Mouse (Mus musculus): ENCODE results near the gene Daam2. TPM values are rescaled to one million over a fixed set of nuclear protein-coding genes. Genes with fewer than 3 reads are reported as not detected.
"Not testable (repeated sequence)": the region's sequence is repeated elsewhere in the genome, so short reads cannot be mapped to it uniquely, and the experiment has no call there.

Gene Daam2
- polyA plus RNA-seq, 1 experiment from 2014 or later, result 3.9 TPM

DNA sequence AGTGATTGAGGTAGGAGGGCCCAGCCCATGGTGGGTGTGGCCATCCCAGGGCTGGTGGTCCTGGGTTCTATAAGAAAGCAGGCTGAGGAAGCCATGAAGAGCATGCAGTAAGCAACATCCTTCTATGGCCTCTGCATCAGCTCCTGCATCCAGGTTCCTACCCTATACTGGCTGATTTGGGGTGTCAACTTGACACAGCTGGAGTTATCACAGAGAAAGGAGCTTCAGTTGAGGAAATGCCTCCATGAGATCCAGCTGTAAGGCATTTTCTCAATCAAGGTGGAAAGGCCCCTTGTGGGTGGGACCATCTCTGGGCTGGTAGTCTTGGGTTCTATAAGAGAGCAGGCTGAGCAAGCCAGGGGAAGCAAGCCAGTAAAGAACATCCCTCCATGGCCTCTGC is 126.8 kb downstream of the Daam2 start:
- H3K4me3 ChIP-seq (replicated peaks); ATAC-seq; H3K27me3 ChIP-seq (replicated peaks); H3K9me3 ChIP-seq; H3K4me1 ChIP-seq (replicated peaks); H3K4me2 ChIP-seq (replicated peaks); H3K9ac ChIP-seq; H3K27ac ChIP-seq: not testable (repeated sequence)
- H3K36me3 ChIP-seq, result peaks cover 18% of the 10 kb centered on the region

DNA sequence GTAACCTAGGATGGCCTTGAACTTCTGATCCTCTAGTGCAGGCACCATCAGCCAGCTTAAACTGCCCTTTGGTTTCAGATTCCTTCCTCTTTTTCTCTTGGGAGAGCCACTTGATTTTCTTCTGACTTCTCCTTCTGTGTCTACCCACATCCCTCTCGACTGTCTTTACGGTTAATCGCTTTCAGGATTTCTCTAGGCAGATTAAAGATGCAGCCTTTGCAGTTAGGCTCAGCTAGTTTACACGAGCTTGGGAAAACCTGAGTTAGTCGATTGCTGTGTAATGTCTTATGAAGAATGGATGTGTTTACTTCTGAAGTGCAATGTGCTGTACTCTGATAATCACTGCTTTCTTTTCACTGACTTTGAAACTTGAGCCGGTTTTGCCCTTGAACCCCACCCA is 127.5 kb downstream of the Daam2 start:
- ATAC-seq, result no peak
- Histone ChIP-seq H3K4me1 (replicated peaks) (peaks cover 13% of the 10 kb centered on the region), H3K9ac (no peak overlapping the region), H3K9me3 (no peaks in the 10 kb centered on the region), H3K36me3 (peaks cover 18% of the 10 kb centered on the region), H3K4me3 (replicated peaks) (no peak overlapping the region), H3K27ac (no peak overlapping the region), H3K27me3 (replicated peaks) (no peaks in the 10 kb centered on the region), H3K4me2 (replicated peaks) (no peak overlapping the region)
- 75% methylated on average over 6 of the region's 6 CpGs for WGBS

DNA sequence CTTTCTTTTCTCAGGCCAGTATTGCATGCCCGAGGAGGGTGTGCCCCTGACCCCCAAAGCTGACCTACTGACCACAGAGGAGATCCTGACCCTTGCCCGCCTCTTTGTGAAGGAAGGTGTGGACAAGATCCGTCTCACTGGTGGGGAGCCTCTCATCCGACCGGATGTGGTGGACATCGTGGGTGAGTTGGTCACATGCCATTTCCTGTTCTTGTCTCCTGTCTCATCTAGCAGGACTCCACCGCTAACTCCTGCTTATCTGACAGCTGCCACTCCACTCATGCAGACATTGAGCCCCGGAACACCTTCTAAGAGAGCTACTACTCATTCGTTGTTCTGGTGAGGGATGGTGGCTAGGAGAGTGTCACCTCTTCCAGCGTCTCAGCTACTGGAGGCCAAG is 129.1 kb downstream of the Daam2 start:
- ATAC-seq, result no peak
- no peak overlapping the region for H3K9ac ChIP-seq
- no peak overlapping the region for H3K4me3 ChIP-seq (replicated peaks)
- no peaks in the 10 kb centered on the region for H3K27me3 ChIP-seq (replicated peaks)
- peaks cover 17% of the 10 kb centered on the region for H3K4me1 ChIP-seq (replicated peaks)
- no peak overlapping the region for H3K4me2 ChIP-seq (replicated peaks)
- H3K36me3 ChIP-seq, result peaks cover 18% of the 10 kb centered on the region
- no peak overlapping the region for H3K27ac ChIP-seq
- no peaks in the 10 kb centered on the region for H3K9me3 ChIP-seq
- 90% methylated on average over 10 of the region's 10 CpGs for WGBS

DNA sequence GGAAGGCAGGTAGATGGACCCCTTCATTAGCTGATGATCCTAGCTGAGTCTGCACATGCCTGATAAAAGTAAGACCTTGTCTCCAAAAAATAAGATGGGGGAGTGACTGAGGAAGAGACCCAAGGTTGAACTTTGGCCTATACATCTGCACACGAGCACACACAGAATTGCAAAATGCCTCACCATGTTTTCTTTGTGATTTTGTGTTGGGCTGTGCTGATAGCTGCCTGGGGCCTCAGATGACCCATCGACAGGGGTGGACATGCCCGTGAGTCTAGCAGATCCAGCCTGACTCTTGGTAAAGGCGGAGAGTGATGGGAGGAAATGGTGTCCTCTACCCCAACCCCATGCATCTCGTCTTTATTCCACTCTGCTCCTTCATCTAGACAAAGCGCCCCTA is 129.9 kb downstream of the Daam2 start:
- no peak overlapping the region for H3K27ac ChIP-seq
- no peak overlapping the region for H3K4me2 ChIP-seq (replicated peaks)
- WGBS, result 77% methylated on average over 6 of the region's 6 CpGs
- no peak overlapping the region for H3K9ac ChIP-seq
- no peak for ATAC-seq
- no peaks in the 10 kb centered on the region for H3K9me3 ChIP-seq
- no peak overlapping the region for H3K4me3 ChIP-seq (replicated peaks)
- no peaks in the 10 kb centered on the region for H3K27me3 ChIP-seq (replicated peaks)
- peaks cover 25% of the 10 kb centered on the region for H3K4me1 ChIP-seq (replicated peaks)
- H3K36me3 ChIP-seq, result peaks cover 11% of the 10 kb centered on the region

DNA sequence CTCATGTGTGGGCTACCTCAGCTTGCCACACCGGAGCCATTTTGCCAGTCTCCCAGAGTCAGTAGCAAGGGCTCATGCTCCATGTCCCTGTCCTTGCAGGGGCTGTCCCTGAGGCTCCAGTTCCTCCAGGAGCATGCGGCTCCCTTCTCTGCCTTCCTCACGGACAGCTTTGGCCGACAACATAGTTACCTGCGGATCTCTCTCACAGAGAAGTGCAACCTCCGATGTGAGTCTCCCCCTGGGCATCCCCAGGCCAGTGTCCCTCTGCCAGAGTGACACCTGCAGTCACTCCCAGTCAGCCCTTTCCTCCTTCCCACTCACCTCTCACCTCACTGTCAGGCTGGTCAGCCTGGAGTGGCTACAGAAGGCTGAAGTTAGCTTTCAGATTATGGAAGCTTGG is 131.1 kb downstream of the Daam2 start:
- no peak for ATAC-seq
- H3K4me2 ChIP-seq (replicated peaks), result no peak overlapping the region
- peaks cover 11% of the 10 kb centered on the region for H3K36me3 ChIP-seq
- H3K27me3 ChIP-seq (replicated peaks), result no peaks in the 10 kb centered on the region
- WGBS, result 99% methylated on average over 6 of the region's 6 CpGs
- H3K4me3 ChIP-seq (replicated peaks), result no peak overlapping the region
- H3K27ac ChIP-seq, result no peak overlapping the region
- peaks cover 30% of the 10 kb centered on the region for H3K4me1 ChIP-seq (replicated peaks)
- H3K9ac ChIP-seq, result no peak overlapping the region
- no peaks in the 10 kb centered on the region for H3K9me3 ChIP-seq

DNA sequence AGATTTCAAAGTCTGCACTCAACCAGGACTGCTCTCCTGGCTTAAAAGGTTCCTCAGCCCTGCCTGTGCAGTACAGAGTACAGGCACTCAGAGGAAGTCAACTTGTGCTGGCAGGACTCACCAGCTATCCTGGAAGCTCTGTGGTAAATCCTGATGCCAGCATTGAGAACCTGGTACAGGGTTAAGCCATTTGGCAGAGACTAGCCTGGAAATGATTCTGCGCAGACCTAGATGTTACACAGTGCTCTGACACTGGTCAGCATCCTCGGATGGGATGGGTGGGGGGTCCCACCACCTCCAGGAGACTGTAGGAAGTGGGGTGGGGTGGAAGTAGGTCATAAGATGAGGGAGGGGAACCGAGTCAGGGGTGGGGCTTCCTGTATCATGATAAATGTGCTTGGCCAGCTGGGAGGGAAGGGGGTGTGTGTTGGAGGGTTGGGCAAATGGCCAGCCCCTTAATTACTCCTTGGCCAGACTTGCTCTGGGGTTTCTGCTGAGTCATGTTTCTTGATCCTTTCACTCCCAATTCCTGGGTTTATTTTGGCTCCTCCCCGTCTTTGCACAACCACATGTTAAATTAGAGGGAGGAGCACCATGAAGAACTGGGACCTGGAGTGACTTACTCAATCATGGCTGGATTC is 132.0 kb downstream of the Daam2 start:
- Histone ChIP-seq H3K36me3 (peaks cover 11% of the 10 kb centered on the region), H3K27me3 (replicated peaks) (no peaks in the 10 kb centered on the region), H3K4me1 (replicated peaks) (peaks cover 30% of the 10 kb centered on the region), H3K27ac (no peak overlapping the region), H3K4me2 (replicated peaks) (no peak overlapping the region), H3K9me3 (no peaks in the 10 kb centered on the region), H3K9ac (no peak overlapping the region), H3K4me3 (replicated peaks) (no peak overlapping the region)
- peak; percentile 3; the same call in 1 of the 2 replicates for ATAC-seq
- 40% methylated on average over 4 of the region's 4 CpGs for WGBS

DNA sequence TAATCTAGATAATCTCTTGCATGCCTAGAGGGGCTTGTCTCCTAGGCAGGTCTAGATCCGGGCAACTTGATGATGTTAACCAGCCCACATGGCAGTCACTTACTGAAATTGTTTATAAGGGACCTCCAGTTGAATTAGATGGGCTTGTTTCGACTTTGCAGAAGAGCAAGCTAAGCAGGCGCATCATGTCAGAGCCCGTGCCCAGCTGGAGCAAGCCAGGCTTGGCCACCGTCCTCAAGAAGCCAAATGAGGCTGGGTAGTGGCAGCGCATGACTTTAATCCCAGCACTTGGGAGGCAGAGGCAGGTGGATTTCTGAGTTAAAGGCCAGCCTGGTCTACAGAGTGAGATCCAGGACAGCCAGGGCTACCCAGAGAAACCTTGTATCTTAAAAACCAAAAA is 133.0 kb downstream of the Daam2 start:
- Histone ChIP-seq H3K4me2 (replicated peaks) (no peak overlapping the region), H3K9me3 (no peaks in the 10 kb centered on the region), H3K9ac (no peak overlapping the region), H3K4me1 (replicated peaks) (peaks cover 30% of the 10 kb centered on the region), H3K27me3 (replicated peaks) (no peaks in the 10 kb centered on the region), H3K36me3 (peaks cover 11% of the 10 kb centered on the region), H3K27ac (no peak overlapping the region), H3K4me3 (replicated peaks) (no peak overlapping the region)
- no peak for ATAC-seq
- WGBS, result 79% methylated on average over 6 of the region's 6 CpGs

DNA sequence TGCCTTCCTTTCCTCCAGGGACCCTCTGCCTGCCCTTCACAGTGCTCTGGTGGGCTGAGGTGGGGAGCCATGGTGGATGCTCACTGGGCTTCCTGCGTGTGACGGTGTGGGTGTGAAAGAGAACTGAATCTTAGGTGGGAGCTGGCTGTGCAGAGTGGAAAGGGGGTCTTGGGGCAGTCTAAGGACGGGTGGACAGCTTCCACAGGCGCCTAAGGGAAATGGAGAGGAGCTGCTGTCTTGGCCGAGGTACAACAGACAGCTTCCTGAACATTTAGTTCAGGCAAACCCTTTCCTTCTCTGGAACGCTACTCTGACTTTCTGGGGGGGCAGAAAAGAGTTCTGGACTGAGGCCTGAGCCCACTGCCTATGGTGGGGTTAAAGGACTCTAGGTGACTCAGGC is 134.0 kb downstream of the Daam2 start:
- H3K9ac ChIP-seq, result no peak overlapping the region; the same call in 1 of the 2 replicates
- H3K9me3 ChIP-seq, result no peaks in the 10 kb centered on the region
- 61% methylated on average over 6 of the region's 6 CpGs for WGBS
- peaks cover 30% of the 10 kb centered on the region for H3K4me1 ChIP-seq (replicated peaks)
- peaks cover 3% of the 10 kb centered on the region for H3K36me3 ChIP-seq
- ATAC-seq, result no peak
- H3K27ac ChIP-seq, result 0 out of 2 replicates have a peak overlapping the region, but pooled peaks have one; percentile 74
- H3K27me3 ChIP-seq (replicated peaks), result no peaks in the 10 kb centered on the region
- H3K4me2 ChIP-seq (replicated peaks), result peak overlapping the region; percentile 75
- 0 out of 2 replicates have a peak overlapping the region, but pooled peaks have one; percentile 5 for H3K4me3 ChIP-seq (replicated peaks)

DNA sequence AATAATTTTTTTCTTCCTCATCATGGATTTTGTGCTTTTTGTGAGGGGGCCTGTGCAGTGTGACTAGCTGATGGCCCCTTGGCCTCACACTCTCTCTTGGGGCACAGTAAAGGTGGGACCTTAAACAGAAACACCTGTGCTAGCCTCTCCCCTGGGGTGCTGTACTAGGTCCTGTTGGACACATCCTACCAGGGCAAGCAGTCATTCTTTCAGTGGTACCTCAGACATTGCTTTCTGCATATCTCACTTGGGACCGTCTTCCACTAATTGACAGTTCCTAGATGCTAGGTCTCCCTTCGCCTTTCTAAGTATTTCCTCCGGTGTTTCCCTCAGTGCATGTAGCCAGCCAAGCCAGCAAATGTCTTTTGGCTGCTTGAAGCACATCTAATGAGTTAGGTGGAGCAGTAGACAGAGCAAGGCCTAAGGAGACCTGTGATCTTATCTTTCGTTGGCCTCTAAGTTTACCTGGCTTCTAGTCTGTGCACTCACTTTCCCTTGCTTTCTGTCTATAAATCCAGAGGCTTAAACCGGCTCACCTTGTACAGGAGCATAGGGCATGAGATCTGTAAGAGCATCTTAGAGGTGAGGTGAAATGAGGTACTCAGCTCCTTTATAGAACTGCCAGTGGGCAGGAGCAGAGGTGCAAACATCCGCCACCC is 134.5 kb downstream of the Daam2 start:
- Histone ChIP-seq H3K27me3 (replicated peaks) (no peaks in the 10 kb centered on the region), H3K36me3 (no peaks in the 10 kb centered on the region), H3K9me3 (no peaks in the 10 kb centered on the region), H3K27ac (0 out of 2 replicates have a peak overlapping the region, but pooled peaks have one; percentile 74), H3K4me2 (replicated peaks) (peak overlapping the region; percentile 75), H3K9ac (peak overlapping the region; percentile 76; the same call in 1 of the 2 replicates), H3K4me3 (replicated peaks) (peak overlapping the region; percentile 68), H3K4me1 (replicated peaks) (peaks cover 30% of the 10 kb centered on the region)
- WGBS, result 74% methylated on average over 6 of the region's 6 CpGs
- peak; percentile 20 for ATAC-seq

DNA sequence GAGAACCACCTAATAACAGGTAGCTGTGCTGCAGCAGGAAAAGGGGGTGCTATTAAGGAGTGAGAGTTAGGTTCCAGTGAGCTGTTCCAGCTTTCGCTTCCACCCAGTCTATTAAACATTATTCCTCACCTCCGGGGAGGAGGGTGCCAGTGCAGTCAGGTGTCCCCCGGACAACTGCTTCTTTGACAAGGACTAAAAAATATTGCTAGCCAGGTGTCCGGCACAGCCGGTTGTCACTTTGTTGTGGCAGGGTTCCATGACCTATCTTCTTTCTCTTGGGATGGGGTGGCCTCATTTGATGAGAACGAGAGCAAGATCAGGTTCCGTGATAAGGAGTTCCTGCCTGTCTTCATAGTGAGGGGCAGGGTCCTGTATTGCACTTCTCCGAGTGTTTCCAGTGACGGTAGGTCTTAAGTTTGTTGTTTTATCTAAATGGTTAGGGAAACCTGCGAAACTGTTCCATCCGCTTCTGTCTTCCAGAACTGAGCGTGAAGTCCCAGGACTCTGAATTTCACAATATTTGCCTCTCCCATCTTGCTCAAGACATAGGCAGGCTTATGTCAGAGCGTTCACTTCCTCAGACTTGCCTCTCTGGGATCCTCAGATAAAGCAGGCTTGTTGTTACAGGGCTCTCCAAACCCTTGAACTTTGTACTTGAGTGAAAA is 135.3 kb downstream of the Daam2 start:
- H3K27me3 ChIP-seq (replicated peaks), result no peaks in the 10 kb centered on the region
- peaks cover 30% of the 10 kb centered on the region for H3K4me1 ChIP-seq (replicated peaks)
- peak; percentile 63 for ATAC-seq
- H3K36me3 ChIP-seq, result no peaks in the 10 kb centered on the region
- H3K9ac ChIP-seq, result peak overlapping the region; percentile 76
- H3K9me3 ChIP-seq, result no peaks in the 10 kb centered on the region
- 21% methylated on average over 13 of the region's 13 CpGs for WGBS
- peak overlapping the region; percentile 74 for H3K27ac ChIP-seq
- peak overlapping the region; percentile 68 for H3K4me3 ChIP-seq (replicated peaks)
- H3K4me2 ChIP-seq (replicated peaks), result peak overlapping the region; percentile 75

DNA sequence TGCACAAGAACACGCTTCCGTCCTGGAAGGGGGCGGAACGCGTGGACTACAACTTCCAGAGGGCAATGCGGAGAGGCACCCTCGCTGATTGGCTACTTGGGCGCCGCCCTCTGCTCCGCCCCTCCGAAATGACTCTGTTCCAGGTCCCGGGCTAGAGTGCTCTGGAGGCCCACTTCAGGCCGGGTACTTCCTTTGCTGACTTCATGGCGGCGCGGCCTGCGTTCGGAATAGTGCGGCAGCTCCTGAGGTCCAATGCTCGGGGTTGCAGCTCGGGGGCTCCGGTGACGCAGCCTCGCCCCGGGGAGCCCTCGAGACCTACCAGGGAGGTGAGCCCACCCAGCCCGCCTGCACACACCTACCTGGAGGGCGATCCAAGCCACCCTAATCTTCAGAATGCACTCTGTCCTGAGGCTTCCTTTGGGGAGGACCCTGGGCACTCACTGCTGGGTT is 135.9 kb downstream of the Daam2 start, which contains the start of gene Mocs1:
Gene Mocs1, plus strand, starts transcription at position 124 of the 450 bp plus-strand sequence.
- H3K27ac ChIP-seq, result peak within 1 kb of the TSS; percentile 74
- 0% methylated on average over 28 of the region's 28 CpGs for WGBS

DNA sequence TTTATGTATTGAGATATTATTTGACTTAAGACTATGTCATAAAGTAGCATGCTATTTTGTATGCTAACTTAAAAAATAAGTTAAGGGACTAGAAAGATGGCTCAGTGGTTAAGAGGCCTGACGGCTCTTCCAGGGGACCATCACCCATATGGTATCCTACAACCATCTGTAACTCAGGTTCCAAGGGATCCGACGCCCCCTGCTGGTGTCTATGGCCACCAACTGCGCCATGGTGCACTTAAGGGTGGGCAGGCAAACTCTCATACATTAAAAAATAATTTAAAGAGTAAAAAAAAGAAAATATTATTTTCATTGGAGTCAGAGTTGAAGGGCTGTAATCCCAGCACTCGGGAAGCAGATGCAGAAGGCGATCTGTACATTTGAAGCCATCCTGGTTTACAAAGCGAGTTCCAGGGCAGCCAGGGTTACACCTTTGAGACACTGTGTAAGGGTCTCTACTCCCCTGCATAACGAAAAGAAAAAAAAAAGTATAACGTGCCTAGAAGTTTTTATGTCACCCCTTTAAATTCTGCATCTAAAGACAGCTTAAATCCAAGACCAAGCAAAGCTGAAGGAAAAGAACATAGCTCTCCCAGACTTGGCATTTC is 136.4 kb downstream of the Daam2 start:
- WGBS, result 24% methylated on average over 9 of the region's 9 CpGs
- ATAC-seq, result peak; percentile 7; the same call in 1 of the 2 replicates
- H3K9ac ChIP-seq, result no peak overlapping the region
- no peaks in the 10 kb centered on the region for H3K27me3 ChIP-seq (replicated peaks)
- H3K4me1 ChIP-seq (replicated peaks), result peaks cover 27% of the 10 kb centered on the region
- peak overlapping the region; percentile 68; the same call in 1 of the 2 replicates for H3K4me3 ChIP-seq (replicated peaks)
- H3K27ac ChIP-seq, result no peak overlapping the region
- H3K4me2 ChIP-seq (replicated peaks), result peak overlapping the region; percentile 32; the same call in 1 of the 2 replicates
- H3K36me3 ChIP-seq, result no peaks in the 10 kb centered on the region
- no peaks in the 10 kb centered on the region for H3K9me3 ChIP-seq

More for the DNA sequence above, 135.9 kb downstream of the Daam2 start, which contains the start of gene Mocs1:
- H3K27me3 ChIP-seq (replicated peaks), result no peaks in the 10 kb centered on the region
- H3K4me1 ChIP-seq (replicated peaks), result peaks cover 30% of the 10 kb centered on the region
- H3K9ac ChIP-seq, result peak within 1 kb of the TSS; percentile 76
- no peaks in the 10 kb centered on the region for H3K9me3 ChIP-seq
- peak within 1 kb of the TSS; percentile 75 for H3K4me2 ChIP-seq (replicated peaks)
- ATAC-seq, result peak; percentile 97
- no peaks in the 10 kb centered on the region for H3K36me3 ChIP-seq
- peak within 1 kb of the TSS; percentile 68 for H3K4me3 ChIP-seq (replicated peaks)
